Mouse (Mus musculus): ENCODE data around the gene Ogdhl. TPM values are rescaled to one million over a fixed set of nuclear protein-coding genes. Genes with fewer than 3 reads are reported as not detected.
A peak's percentile ranks its signal among the peaks of the same experiment; 100 is the strongest.

Gene Ogdhl
- polyA plus RNA-seq (2014; fragmentation: Nextera tagmentation; extraction: Ambion mirVana) = 17.5 and 19.8 TPM in 2 replicates

- peak within 1 kb of the TSS; percentile 79 for H3K4me2 ChIP-seq (ENCODE audit: low read length)
- no peaks in the 10 kb centered on the region for H3K9me3 ChIP-seq (replicated peaks; ENCODE audit: control insufficient read depth, low read length)
- 5% methylated on average over 49 of the region's 50 CpGs for WGBS
- peak within 1 kb of the TSS; percentile 84 for H3K9ac ChIP-seq (ENCODE audit: low read length)
- H3K4me1 ChIP-seq (ENCODE audit: control insufficient read depth, insufficient read depth, low read length) = peaks cover 6% of the 10 kb centered on the region; the same call in 1 of the 2 replicates
- no peak within 1 kb of the TSS for H3K27ac ChIP-seq (ENCODE audit: low read depth, low read length)
- peak; percentile 81 for DNase-seq (ENCODE audit: low spot score)
- 0 out of 2 replicates have a peak, but pooled peaks cover 2% of the 10 kb centered on the region for H3K36me3 ChIP-seq (ENCODE audit: control insufficient read depth, insufficient read depth, low read length)
- H3K4me3 ChIP-seq (ENCODE audit: low read depth, low read length) = peak within 1 kb of the TSS; percentile 67
- no peaks in the 10 kb centered on the region for H3K27me3 ChIP-seq (replicated peaks; ENCODE audit: control insufficient read depth, insufficient read depth, low read length)
- peak; percentile 77 for ATAC-seq
Observed at GRCm38 (mm10) chr14:32321732-32322685, at the start of gene Ogdhl. Gene Ogdhl (plus strand): TSS chr14:32322019.

DNA sequence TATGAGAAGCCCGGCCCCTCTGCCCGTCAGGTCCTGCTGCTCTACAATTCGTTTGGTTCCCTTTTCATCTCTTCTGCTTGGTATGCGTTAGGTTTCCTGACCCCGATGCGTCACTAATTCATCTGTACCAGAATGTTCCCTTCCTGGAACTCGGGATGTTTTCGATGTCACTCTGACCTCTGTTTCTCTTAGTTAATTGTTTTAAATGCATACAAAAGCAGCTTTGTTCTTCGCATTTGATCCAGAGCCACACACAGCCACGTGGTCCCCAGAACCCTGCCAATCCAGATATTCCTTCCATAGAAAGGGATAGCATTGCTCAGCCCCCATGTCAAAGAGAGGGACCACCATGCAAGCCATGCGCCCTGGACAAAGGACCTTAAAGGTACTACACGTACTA is 20.2 kb upstream of the Ogdhl start:
- 56% methylated on average over 12 of the region's 12 CpGs for WGBS
- H3K36me3 ChIP-seq (ENCODE audit: control insufficient read depth, insufficient read depth, low read length) = peaks cover 13% of the 10 kb centered on the region; the same call in 1 of the 2 replicates
- H3K27ac ChIP-seq (ENCODE audit: low read depth, low read length) = no peak overlapping the region
- H3K9me3 ChIP-seq (replicated peaks; ENCODE audit: control insufficient read depth, low read length) = no peaks in the 10 kb centered on the region
- ATAC-seq = peak; percentile 42; the same call in 1 of the 2 replicates
- peak; percentile 13 for DNase-seq (ENCODE audit: low spot score)
- H3K4me1 ChIP-seq (ENCODE audit: control insufficient read depth, insufficient read depth, low read length) = no peaks in the 10 kb centered on the region
- H3K27me3 ChIP-seq (replicated peaks; ENCODE audit: control insufficient read depth, insufficient read depth, low read length) = no peaks in the 10 kb centered on the region
- no peak overlapping the region for H3K4me3 ChIP-seq (ENCODE audit: low read depth, low read length)
- no peak overlapping the region for H3K9ac ChIP-seq (ENCODE audit: low read length)
- no peak overlapping the region for H3K4me2 ChIP-seq (ENCODE audit: low read length)

DNA sequence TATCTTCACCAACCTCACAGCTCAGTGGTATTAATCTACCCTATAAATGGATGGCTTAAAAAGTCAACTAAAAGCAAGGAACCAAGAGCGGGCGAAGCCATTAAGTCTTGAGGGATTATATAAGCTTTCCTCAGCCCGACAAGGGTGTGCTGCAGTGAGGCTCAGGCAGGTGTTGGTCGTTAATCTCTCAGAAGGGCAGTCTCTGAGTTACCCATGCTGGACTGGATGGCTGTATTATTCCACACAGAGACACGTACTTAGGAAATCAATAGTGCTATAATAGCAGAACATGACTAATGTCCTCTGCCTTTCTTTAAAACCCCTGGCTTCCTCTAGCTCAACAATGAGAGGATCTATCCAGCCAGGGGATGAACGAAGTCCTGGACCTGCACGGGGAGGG is 19.4 kb upstream of the Ogdhl start:
- Histone ChIP-seq H3K9me3 (replicated peaks; ENCODE audit: control insufficient read depth, low read length) (no peaks in the 10 kb centered on the region), H3K4me3 (ENCODE audit: low read depth, low read length) (no peak overlapping the region), H3K27ac (ENCODE audit: low read depth, low read length) (no peak overlapping the region), H3K9ac (ENCODE audit: low read length) (no peak overlapping the region), H3K27me3 (replicated peaks; ENCODE audit: control insufficient read depth, insufficient read depth, low read length) (no peaks in the 10 kb centered on the region), H3K36me3 (ENCODE audit: control insufficient read depth, insufficient read depth, low read length) (peaks cover 9% of the 10 kb centered on the region; the same call in 1 of the 2 replicates), H3K4me1 (ENCODE audit: control insufficient read depth, insufficient read depth, low read length) (no peaks in the 10 kb centered on the region), H3K4me2 (ENCODE audit: low read length) (no peak overlapping the region)
- DNase-seq (ENCODE audit: low spot score) = no peak
- WGBS = 83% methylated on average over 7 of the region's 7 CpGs
- no peak for ATAC-seq

GRCm38 (mm10) chr14:32304921-32305320 is 16.9 kb upstream of the Ogdhl start:
- no peaks in the 10 kb centered on the region for H3K9me3 ChIP-seq (replicated peaks; ENCODE audit: control insufficient read depth, low read length)
- ATAC-seq = no peak
- H3K4me2 ChIP-seq (ENCODE audit: low read length) = no peak overlapping the region
- H3K4me3 ChIP-seq (ENCODE audit: low read depth, low read length) = no peak overlapping the region
- no peaks in the 10 kb centered on the region for H3K27me3 ChIP-seq (replicated peaks; ENCODE audit: control insufficient read depth, insufficient read depth, low read length)
- H3K9ac ChIP-seq (ENCODE audit: low read length) = no peak overlapping the region
- 90% methylated on average over 8 of the region's 8 CpGs for WGBS
- DNase-seq (ENCODE audit: low spot score) = no peak
- no peaks in the 10 kb centered on the region for H3K4me1 ChIP-seq (ENCODE audit: control insufficient read depth, insufficient read depth, low read length)
- no peak overlapping the region for H3K27ac ChIP-seq (ENCODE audit: low read depth, low read length)
- H3K36me3 ChIP-seq (ENCODE audit: control insufficient read depth, insufficient read depth, low read length) = peaks cover 3% of the 10 kb centered on the region; the same call in 1 of the 2 replicates

GRCm38 (mm10) chr14:32309876-32310275 is 11.9 kb upstream of the Ogdhl start:
- no peak overlapping the region for H3K9ac ChIP-seq (ENCODE audit: low read length)
- no peak overlapping the region for H3K4me2 ChIP-seq (ENCODE audit: low read length)
- H3K4me1 ChIP-seq (ENCODE audit: control insufficient read depth, insufficient read depth, low read length) = no peaks in the 10 kb centered on the region
- DNase-seq (ENCODE audit: low spot score) (peak; percentile 53), ATAC-seq (peak; percentile 60; the same call in 1 of the 2 replicates)
- no peak overlapping the region for H3K4me3 ChIP-seq (ENCODE audit: low read depth, low read length)
- no peaks in the 10 kb centered on the region for H3K27me3 ChIP-seq (replicated peaks; ENCODE audit: control insufficient read depth, insufficient read depth, low read length)
- no peaks in the 10 kb centered on the region for H3K36me3 ChIP-seq (ENCODE audit: control insufficient read depth, insufficient read depth, low read length)
- H3K27ac ChIP-seq (ENCODE audit: low read depth, low read length) = no peak overlapping the region
- no peaks in the 10 kb centered on the region for H3K9me3 ChIP-seq (replicated peaks; ENCODE audit: control insufficient read depth, low read length)
- WGBS = 43% methylated on average over 8 of the region's 8 CpGs

DNA sequence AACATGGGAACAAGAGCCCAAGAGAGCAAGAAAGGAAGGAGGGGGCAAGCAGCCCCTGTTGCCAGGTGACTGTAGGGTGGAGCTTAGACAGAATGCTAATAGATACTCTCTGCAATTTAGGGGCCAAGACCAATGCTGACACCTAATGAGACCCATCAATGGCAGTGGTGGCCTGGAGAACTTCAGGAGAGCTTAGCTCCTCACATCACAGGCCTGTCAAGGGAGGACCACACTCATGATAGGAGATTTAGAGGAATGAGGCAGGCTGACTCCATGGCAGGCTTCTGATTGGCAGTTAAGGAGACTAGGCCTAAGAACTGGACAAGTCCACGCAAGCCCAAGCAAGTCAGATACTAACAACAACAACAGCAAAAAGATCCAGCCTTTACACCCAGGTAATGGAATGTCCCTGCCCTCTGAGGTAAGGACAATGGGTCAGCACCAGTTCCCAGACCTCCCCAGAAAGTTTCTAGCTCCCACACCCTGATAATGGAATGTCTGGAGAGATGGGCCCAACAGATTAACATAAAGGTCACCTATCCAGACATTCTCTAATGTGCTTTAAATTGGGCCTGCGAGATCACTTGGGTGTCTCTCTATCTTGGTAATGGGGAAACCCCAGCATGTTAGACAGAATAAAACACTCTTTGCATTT is 10.3 kb upstream of the Ogdhl start:
- Histone ChIP-seq H3K27ac (ENCODE audit: low read depth, low read length) (no peak overlapping the region), H3K4me2 (ENCODE audit: low read length) (no peak overlapping the region), H3K36me3 (ENCODE audit: control insufficient read depth, insufficient read depth, low read length) (no peaks in the 10 kb centered on the region), H3K9ac (ENCODE audit: low read length) (no peak overlapping the region), H3K4me3 (ENCODE audit: low read depth, low read length) (no peak overlapping the region), H3K9me3 (replicated peaks; ENCODE audit: control insufficient read depth, low read length) (no peaks in the 10 kb centered on the region), H3K4me1 (ENCODE audit: control insufficient read depth, insufficient read depth, low read length) (no peaks in the 10 kb centered on the region), H3K27me3 (replicated peaks; ENCODE audit: control insufficient read depth, insufficient read depth, low read length) (no peaks in the 10 kb centered on the region)
- ATAC-seq (no peak), DNase-seq (ENCODE audit: low spot score) (no peak)
- 98% methylated on average over 2 of the region's 2 CpGs for WGBS

GRCm38 (mm10) chr14:32317822-32318221 is 4.0 kb upstream of the Ogdhl start:
- Histone ChIP-seq H3K4me2 (ENCODE audit: low read length) (no peak overlapping the region), H3K4me1 (ENCODE audit: control insufficient read depth, insufficient read depth, low read length) (peaks cover 6% of the 10 kb centered on the region; the same call in 1 of the 2 replicates), H3K27me3 (replicated peaks; ENCODE audit: control insufficient read depth, insufficient read depth, low read length) (no peaks in the 10 kb centered on the region), H3K9me3 (replicated peaks; ENCODE audit: control insufficient read depth, low read length) (no peaks in the 10 kb centered on the region), H3K36me3 (ENCODE audit: control insufficient read depth, insufficient read depth, low read length) (no peaks in the 10 kb centered on the region), H3K27ac (ENCODE audit: low read depth, low read length) (no peak overlapping the region), H3K9ac (ENCODE audit: low read length) (no peak overlapping the region), H3K4me3 (ENCODE audit: low read depth, low read length) (no peak overlapping the region)
- peak; percentile 32 for DNase-seq (ENCODE audit: low spot score)
- 16% methylated on average over 4 of the region's 4 CpGs for WGBS
- no peak for ATAC-seq

GRCm38 (mm10) chr14:32323221-32323620 is 1.4 kb downstream of the Ogdhl start:
- ATAC-seq (no peak), DNase-seq (ENCODE audit: low spot score) (no peak)
- 92% methylated on average over 5 of the region's 5 CpGs for WGBS
- Histone ChIP-seq H3K27ac (ENCODE audit: low read depth, low read length) (no peak overlapping the region), H3K4me3 (ENCODE audit: low read depth, low read length) (no peak overlapping the region), H3K36me3 (ENCODE audit: control insufficient read depth, insufficient read depth, low read length) (0 out of 2 replicates have a peak, but pooled peaks cover 5% of the 10 kb centered on the region), H3K9ac (ENCODE audit: low read length) (no peak overlapping the region), H3K4me2 (ENCODE audit: low read length) (no peak overlapping the region), H3K4me1 (ENCODE audit: control insufficient read depth, insufficient read depth, low read length) (peaks cover 6% of the 10 kb centered on the region; the same call in 1 of the 2 replicates), H3K9me3 (replicated peaks; ENCODE audit: control insufficient read depth, low read length) (no peaks in the 10 kb centered on the region), H3K27me3 (replicated peaks; ENCODE audit: control insufficient read depth, insufficient read depth, low read length) (no peaks in the 10 kb centered on the region)

Measured in forebrain, embryonic 14.5 days (tissue).